Mouse (Mus musculus) stomach, postnatal 0 days (tissue): ENCODE data around the gene Chrnb4.

ENCODE experiments used
- CTCF ChIP-seq: IDR thresholded peaks from 2 replicates; pipeline ENCODE4 v1.5.1; 2016; ENCODE audit warnings: antibody characterized with exemption, low read depth, mild to moderate bottlenecking, moderate library complexity
- EP300 ChIP-seq: optimal IDR thresholded peaks from 2 replicates; pipeline ENCODE3; 2016; ENCODE audit warnings: antibody characterized with exemption

DNA sequence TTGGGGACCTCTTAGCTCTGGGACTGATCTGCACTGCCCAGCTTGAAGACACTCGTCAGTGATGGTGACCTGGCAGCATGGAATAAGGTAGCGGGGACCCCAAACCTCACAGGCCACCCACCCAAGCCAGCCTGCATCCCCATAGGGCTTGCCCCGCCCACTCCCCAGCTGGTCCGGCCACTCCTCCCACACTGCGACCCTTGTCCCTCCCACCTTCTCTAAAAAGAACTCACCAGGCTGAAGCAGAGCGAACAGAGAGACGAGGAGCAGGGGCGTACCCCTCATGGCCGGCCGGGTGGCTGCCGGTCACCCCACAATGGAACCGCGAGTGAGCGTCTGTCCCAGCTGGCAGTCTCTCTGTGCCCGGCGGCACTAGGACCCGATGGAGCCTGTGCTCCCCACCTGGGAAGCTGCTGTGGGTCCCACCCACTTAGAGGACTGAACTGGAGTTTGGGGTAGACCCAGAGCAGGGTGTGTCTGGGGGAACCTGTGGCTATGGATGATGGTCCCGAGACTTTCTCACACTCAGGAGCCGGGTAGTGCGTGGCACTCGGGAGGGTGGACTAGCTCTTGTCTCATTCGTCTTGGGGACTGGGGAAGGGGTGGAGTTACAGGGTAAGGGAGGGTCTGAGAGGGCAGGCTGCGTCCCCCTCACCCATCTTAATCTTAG is at the start of gene Chrnb4:
- TF ChIP-seq CTCF (no peak), EP300 (no peak)
